Comparison of ENCODE assay signal across 8 mouse cellular contexts in the genomic region with DNA sequence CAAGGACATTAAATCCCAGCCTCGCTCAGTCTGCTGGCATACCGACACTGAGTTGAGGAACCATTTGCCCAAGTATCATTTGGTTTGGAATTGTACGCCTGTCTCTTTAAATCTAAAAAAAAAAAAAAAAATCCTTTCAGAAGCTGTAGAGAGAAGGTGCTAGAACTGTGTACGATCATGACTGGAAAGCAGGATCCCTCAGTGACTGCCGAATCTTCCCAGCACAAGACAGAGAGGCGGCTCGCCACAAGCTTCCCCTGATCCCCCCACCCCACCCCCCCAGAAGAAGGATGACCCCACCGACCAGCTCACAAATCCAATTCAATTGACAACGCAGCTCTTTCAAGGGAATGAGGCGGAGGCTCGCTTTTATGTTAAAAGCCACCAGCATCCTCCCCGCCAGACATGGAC. TPM values are rescaled to one million over a fixed set of nuclear protein-coding genes. Genes with fewer than 3 reads are reported as not detected.
DNase-seq lines count a peak whose midpoint lies in the region; ATAC-seq and TF ChIP-seq lines count a peak whose summit lies in the region.

No protein-coding gene starts in this region.

- 6% methylated on average over 12 of the region's 12 CpGs for WGBS in heart, embryonic 13.5 days
- WGBS in olfactory bulb, adult 2 months = 2% methylated on average over 12 of the region's 12 CpGs

- no peak for TF ChIP-seq POLR2A in ES-Bruce4 (IDR thresholded peaks at IDR 0.05; ENCODE audit: insufficient read depth, low read length)
- peak; percentile 51; the same call in 1 of the 2 replicates for TF ChIP-seq POLR2A in embryonic fibroblast, embryonic 13.5 days (IDR thresholded peaks at IDR 0.05; ENCODE audit: low read depth, low read length)
- TF ChIP-seq POLR2A in olfactory bulb, adult 2 months (IDR thresholded peaks at IDR 0.05; ENCODE audit: insufficient read depth, low read depth, low read length) = no peak

- no peaks in the 10 kb centered on the region for H3K27me3 ChIP-seq in heart, embryonic 13.5 days (replicated peaks)
- H3K27me3 ChIP-seq in ES-Bruce4 (ENCODE audit: control insufficient read depth, insufficient read depth, low read length, poor library complexity, severe bottlenecking) = no peaks in the 10 kb centered on the region

- peaks cover 18% of the 10 kb centered on the region for H3K4me1 ChIP-seq in heart, embryonic 13.5 days
- no peaks in the 10 kb centered on the region for H3K4me1 ChIP-seq in ES-Bruce4 (ENCODE audit: control insufficient read depth, insufficient read depth, low read length)
- H3K4me1 ChIP-seq in embryonic fibroblast, embryonic 13.5 days (ENCODE audit: control insufficient read depth, insufficient read depth, low read length) = peaks cover 4% of the 10 kb centered on the region; the same call in 1 of the 2 replicates
- H3K4me1 ChIP-seq in olfactory bulb, adult 2 months (ENCODE audit: control insufficient read depth, insufficient read depth, low read length) = peaks cover 13% of the 10 kb centered on the region

- no peaks in the 10 kb centered on the region for H3K9me3 ChIP-seq in heart, embryonic 13.5 days
- H3K9me3 ChIP-seq in ES-Bruce4 (replicated peaks; ENCODE audit: control insufficient read depth, insufficient read depth, low read length, poor library complexity, severe bottlenecking) = no peaks in the 10 kb centered on the region

- H3K4me2 ChIP-seq in heart, embryonic 13.5 days = peak overlapping the region; percentile 74

- no peak for TF ChIP-seq CTCF in ES-Bruce4 (IDR thresholded peaks at IDR 0.05; ENCODE audit: low read depth, low read length)
- no peak for TF ChIP-seq CTCF in embryonic fibroblast, embryonic 13.5 days (IDR thresholded peaks at IDR 0.05; ENCODE audit: borderline replicate concordance, insufficient read depth, low read length)
- no peak for TF ChIP-seq CTCF in olfactory bulb, adult 2 months (IDR thresholded peaks at IDR 0.05; ENCODE audit: insufficient read depth, low read depth, low read length)

- H3K9ac ChIP-seq in heart, embryonic 13.5 days = peak overlapping the region; percentile 80
- H3K9ac ChIP-seq in ES-Bruce4 (ENCODE audit: low read depth, poor library complexity, severe bottlenecking) = 0 out of 2 replicates have a peak overlapping the region, but pooled peaks have one; percentile 4

- TF ChIP-seq EP300 in ES-Bruce4 (IDR thresholded peaks at IDR 0.05; ENCODE audit: insufficient read depth, low read depth, low read length) = no peak

- ATAC-seq in heart, embryonic 13.5 days (ENCODE audit: extremely low read depth, insufficient number of reproducible peaks, low FRiP score, low TSS enrichment) = no peak
- no peak for ATAC-seq in megakaryocyte-erythroid progenitor cell, adult 5-6 weeks (replicated peaks; ENCODE audit: low FRiP score, low TSS enrichment, poor library complexity, severe bottlenecking)

- peaks cover 4% of the 10 kb centered on the region for H3K36me3 ChIP-seq in heart, embryonic 13.5 days
- no peaks in the 10 kb centered on the region for H3K36me3 ChIP-seq in ES-Bruce4 (ENCODE audit: control insufficient read depth, insufficient read depth, low read length, poor library complexity, severe bottlenecking)

- intact Hi-C loops in left cerebral cortex, postnatal 14 days (cut with DNase I) = loop anchor here (2.0 kb wide), 1 partner anchor 124 kb away; the partner anchor contains the start of gene Suds3

- peak overlapping the region; percentile 56 for H3K4me3 ChIP-seq in heart, embryonic 13.5 days
- peak overlapping the region; percentile 24; the same call in 1 of the 2 replicates for H3K4me3 ChIP-seq in ES-Bruce4 (ENCODE audit: low read depth, low read length)
- H3K4me3 ChIP-seq in embryonic fibroblast, embryonic 13.5 days (ENCODE audit: insufficient read depth, low read length) = peak overlapping the region; percentile 49
- H3K4me3 ChIP-seq in olfactory bulb, adult 2 months (ENCODE audit: insufficient read depth, low read depth, low read length) = peak overlapping the region; percentile 70

- H3K27ac ChIP-seq in heart, embryonic 13.5 days (replicated peaks) = peak overlapping the region; percentile 74
- no peak overlapping the region for H3K27ac ChIP-seq in ES-Bruce4 (ENCODE audit: insufficient read depth, low read length)
- peak overlapping the region; percentile 54 for H3K27ac ChIP-seq in embryonic fibroblast, embryonic 13.5 days (ENCODE audit: insufficient read depth, low read length)
- H3K27ac ChIP-seq in olfactory bulb, adult 2 months (ENCODE audit: insufficient read depth, low read depth, low read length) = peak overlapping the region; percentile 95

- DNase-seq in heart, postnatal 4 days = no peak
- peak; percentile 45 to 56 for DNase-seq in left cerebral cortex, postnatal 14 days (ENCODE audit: low spot score in 2 of 2)
- DNase-seq in urinary bladder, adult 18-20 months (ENCODE audit: low spot score in 2 of 2) = no peak

RNA-seq across cellular contexts. Expression of gene Pebp1, which starts 47.1 kb away (rescaled TPM):
- polyA plus RNA-seq in heart, embryonic 13.5 days (2015; fragmentation: Nextera tagmentation; extraction: Ambion mirVana) = 576 and 649 TPM in 2 replicates
- total RNA-seq in heart, postnatal 4 days (2021) = 100 to 1,000 TPM; 395 to 401 TPM
- polyA plus RNA-seq in ES-Bruce4 (2011; ENCODE audit: insufficient read depth, insufficient read length, low read depth, missing spikeins) = 246 and 264 TPM in 2 replicates
- polyA plus RNA-seq in embryonic fibroblast, embryonic 13.5 days (2011; ENCODE audit: insufficient read length, low read depth, missing spikeins) = 275 and 281 TPM in 2 replicates
- total RNA-seq in left cerebral cortex, postnatal 14 days (2021) = 100 to 1,000 TPM; 801 to 831 TPM
- polyA plus RNA-seq in olfactory bulb, adult 2 months (2012; ENCODE audit: insufficient read depth, insufficient read length, low replicate concordance, missing spikeins) = not detected in 2 replicates
- total RNA-seq in megakaryocyte-erythroid progenitor cell, adult 5-6 weeks (2014; fragmentation: Nextera tagmentation) = 394 and 495 TPM in 2 replicates
- 135 and 142 TPM in 2 replicates for total RNA-seq in megakaryocyte-erythroid progenitor cell, adult 5-6 weeks (2017)

Comparison
In these comparisons a context has a peak if more than half of its experiments do, and no peak if none do; other contexts are left out.
1. DNase-seq: peak in left cerebral cortex, postnatal 14 days (2 of 2); none in heart, postnatal 4 days (single experiment) and urinary bladder, adult 18-20 months (0 of 2).
2. Peak in every context shown above with its lines, with median percentiles within 50 percentile points of each other: H3K4me3 ChIP-seq.